Mouse (Mus musculus) heart, embryonic 16.5 days (tissue): Measurements from ENCODE around the gene Gm20403. TPM values are rescaled to one million over a fixed set of nuclear protein-coding genes. Genes with fewer than 3 reads are reported as not detected.

Experiments used
- ATAC-seq: fragments of 200-750 bp; cut with Nextera tagmentation; replicated peaks from 2 replicates; pipeline ENCODE4 v1.8.0; 2017; ENCODE audit warnings: moderate number of reproducible peaks; ENCODE audit not compliant: insufficient read depth, low FRiP score; ENCODE audit errors: extremely low read depth
- H3K27ac ChIP-seq: fragments of 300-500 bp; sonication (generic); 2 replicates; pipeline ENCODE4 v1.5.1; 2014; ENCODE audit warnings: mild to moderate bottlenecking, low read length, control low read depth, moderate library complexity
- H3K27me3 ChIP-seq: fragments of 300-500 bp; sonication (generic); 2 replicates; pipeline ENCODE4 v1.6.1; 2014; ENCODE audit warnings: low read length, mixed read lengths; ENCODE audit not compliant: control insufficient read depth, insufficient read depth
- H3K36me3 ChIP-seq: fragments of 300-500 bp; sonication (generic); 2 replicates; pipeline ENCODE4 v1.6.1; 2014; ENCODE audit not compliant: control insufficient read depth, insufficient read depth
- H3K4me1 ChIP-seq: fragments of 300-500 bp; sonication (generic); 2 replicates; pipeline ENCODE4 v1.6.1; 2014; ENCODE audit warnings: low read length, mixed read lengths; ENCODE audit not compliant: control insufficient read depth, insufficient read depth
- H3K4me2 ChIP-seq: fragments of 300-500 bp; sonication (generic); 2 replicates; pipeline ENCODE4 v1.6.1; 2014; ENCODE audit warnings: low read depth, mild to moderate bottlenecking, control low read depth, low read length
- H3K4me3 ChIP-seq: fragments of 300-500 bp; sonication (generic); 2 replicates; pipeline ENCODE4 v1.5.1; 2014; ENCODE audit warnings: mild to moderate bottlenecking, control low read depth, low read length
- H3K9ac ChIP-seq: fragments of 300-500 bp; sonication (generic); 2 replicates; pipeline ENCODE4 v1.6.1; 2014; ENCODE audit warnings: low read length, control low read depth
- H3K9me3 ChIP-seq: fragments of 300-500 bp; sonication (generic); replicated peaks from 2 replicates; pipeline ENCODE4 v1.6.1; 2016; ENCODE audit warnings: low read length; ENCODE audit not compliant: control insufficient read depth
- WGBS: fragments of 180-500 bp; shearing (Covaris S2); extraction: QIAGEN DNeasy Blood & Tissue Kit; methylation state at CpG from one replicate; pipeline ENCODE4 v1.1.7; 2014; 5-methylcytosine and 5-hydroxymethylcytosine counted together
- polyA plus RNA-seq: library from polyadenylated mRNA; unstranded; fragments of >200 nt; fragmentation: Nextera tagmentation; extraction: Ambion mirVana; gene quantifications from 2 replicates; pipeline ENCODE4 v1.2.1, GENCODE M21; 2015

Gene Gm20403
- polyA plus RNA-seq, 1 experiment from 2014 or later = not detected

- H3K9me3 ChIP-seq = no peaks in the 10 kb centered on the region
- H3K27me3 ChIP-seq = no peaks in the 10 kb centered on the region
- H3K4me3 ChIP-seq = no peak overlapping the region
- peaks cover 5% of the 10 kb centered on the region for H3K4me1 ChIP-seq
- no peak for ATAC-seq
- H3K27ac ChIP-seq = no peak overlapping the region
- no peak overlapping the region for H3K9ac ChIP-seq
- WGBS = 76% methylated on average over 7 of the region's 7 CpGs
- no peak overlapping the region for H3K4me2 ChIP-seq
- H3K36me3 ChIP-seq = peaks cover 5% of the 10 kb centered on the region; the same call in 1 of the 2 replicates
These were observed 3.2 kb downstream of the Gm20403 start for GRCm38 (mm10) chr12:54982935-54983715.

GRCm38 (mm10) chr12:54981962-54982361, 4.4 kb downstream of the Gm20403 start:
- H3K9me3 ChIP-seq = no peaks in the 10 kb centered on the region
- no peak for ATAC-seq
- H3K27ac ChIP-seq = no peak overlapping the region
- peaks cover 5% of the 10 kb centered on the region for H3K4me1 ChIP-seq
- no peak overlapping the region for H3K4me2 ChIP-seq
- WGBS = 81% methylated on average over 6 of the region's 6 CpGs
- H3K9ac ChIP-seq = no peak overlapping the region
- no peaks in the 10 kb centered on the region for H3K27me3 ChIP-seq
- H3K36me3 ChIP-seq = peaks cover 5% of the 10 kb centered on the region; the same call in 1 of the 2 replicates
- no peak overlapping the region for H3K4me3 ChIP-seq

- Histone ChIP-seq H3K36me3 (peaks cover 5% of the 10 kb centered on the region; the same call in 1 of the 2 replicates), H3K27ac (no peak overlapping the region), H3K4me1 (peaks cover 5% of the 10 kb centered on the region), H3K9ac (no peak overlapping the region), H3K27me3 (no peaks in the 10 kb centered on the region), H3K4me2 (no peak overlapping the region), H3K4me3 (no peak overlapping the region), H3K9me3 (no peaks in the 10 kb centered on the region)
- 93% methylated on average over 5 of the region's 5 CpGs for WGBS
- no peak for ATAC-seq
These were observed 5.4 kb downstream of the Gm20403 start for GRCm38 (mm10) chr12:54980939-54981338.

- Histone ChIP-seq H3K27ac (no peak overlapping the region), H3K36me3 (peaks cover 5% of the 10 kb centered on the region; the same call in 1 of the 2 replicates), H3K4me3 (no peak overlapping the region), H3K9me3 (no peaks in the 10 kb centered on the region), H3K4me1 (peaks cover 5% of the 10 kb centered on the region), H3K27me3 (no peaks in the 10 kb centered on the region), H3K9ac (no peak overlapping the region), H3K4me2 (no peak overlapping the region)
- ATAC-seq = no peak
- 70% methylated on average over 6 of the region's 6 CpGs for WGBS
These were observed 5.8 kb downstream of the Gm20403 start for GRCm38 (mm10) chr12:54980532-54980931.

- Histone ChIP-seq H3K27me3 (no peaks in the 10 kb centered on the region), H3K36me3 (peaks cover 4% of the 10 kb centered on the region; the same call in 1 of the 2 replicates), H3K9ac (no peak overlapping the region), H3K27ac (no peak overlapping the region), H3K9me3 (no peaks in the 10 kb centered on the region), H3K4me2 (no peak overlapping the region), H3K4me1 (no peaks in the 10 kb centered on the region), H3K4me3 (no peak overlapping the region)
- 65% methylated on average over 3 of the region's 3 CpGs for WGBS
- no peak for ATAC-seq
These were observed 17.3 kb downstream of the Gm20403 start for GRCm38 (mm10) chr12:54969033-54969432.

- Histone ChIP-seq H3K27ac (no peak overlapping the region), H3K27me3 (no peaks in the 10 kb centered on the region), H3K4me1 (no peaks in the 10 kb centered on the region), H3K9ac (no peak overlapping the region), H3K4me2 (no peak overlapping the region), H3K9me3 (no peaks in the 10 kb centered on the region), H3K36me3 (no peaks in the 10 kb centered on the region), H3K4me3 (no peak overlapping the region)
- WGBS = 94% methylated on average over 4 of the region's 4 CpGs
- no peak for ATAC-seq
These were observed 20.7 kb downstream of the Gm20403 start for GRCm38 (mm10) chr12:54965532-54966160.

- no peak for ATAC-seq
- H3K4me3 ChIP-seq = no peak overlapping the region
- 65% methylated on average over 2 of the region's 2 CpGs for WGBS
- H3K27ac ChIP-seq = no peak overlapping the region
- no peaks in the 10 kb centered on the region for H3K9me3 ChIP-seq
- H3K27me3 ChIP-seq = no peaks in the 10 kb centered on the region
- no peak overlapping the region for H3K4me2 ChIP-seq
- H3K36me3 ChIP-seq = no peaks in the 10 kb centered on the region
- 0 out of 2 replicates have a peak, but pooled peaks cover 2% of the 10 kb centered on the region for H3K4me1 ChIP-seq
- no peak overlapping the region for H3K9ac ChIP-seq
These were observed 26.8 kb downstream of the Gm20403 start for GRCm38 (mm10) chr12:54959569-54959968.

GRCm38 (mm10) chr12:54956974-54957373, 29.4 kb downstream of the Gm20403 start:
- Histone ChIP-seq H3K4me2 (no peak overlapping the region), H3K36me3 (0 out of 2 replicates have a peak, but pooled peaks cover 3% of the 10 kb centered on the region), H3K4me1 (0 out of 2 replicates have a peak, but pooled peaks cover 2% of the 10 kb centered on the region), H3K27me3 (no peaks in the 10 kb centered on the region), H3K9me3 (no peaks in the 10 kb centered on the region), H3K4me3 (no peak overlapping the region), H3K9ac (no peak overlapping the region), H3K27ac (no peak overlapping the region)
- 27% methylated on average over 2 of the region's 2 CpGs for WGBS
- no peak for ATAC-seq

- no peaks in the 10 kb centered on the region for H3K9me3 ChIP-seq
- H3K36me3 ChIP-seq = 0 out of 2 replicates have a peak, but pooled peaks cover 3% of the 10 kb centered on the region
- H3K27me3 ChIP-seq = no peaks in the 10 kb centered on the region
- no peak overlapping the region for H3K4me2 ChIP-seq
- 93% methylated on average over 4 of the region's 4 CpGs for WGBS
- no peak for ATAC-seq
- no peak overlapping the region for H3K9ac ChIP-seq
- 0 out of 2 replicates have a peak, but pooled peaks cover 2% of the 10 kb centered on the region for H3K4me1 ChIP-seq
- H3K27ac ChIP-seq = no peak overlapping the region
- H3K4me3 ChIP-seq = no peak overlapping the region
These were observed 29.9 kb downstream of the Gm20403 start for GRCm38 (mm10) chr12:54956457-54956856.
